Mouse (Mus musculus) neutrophil, adult 5-6 weeks (primary cell): ENCODE data around the gene Zfpm1. TPM values are rescaled to one million over a fixed set of nuclear protein-coding genes. Genes with fewer than 3 reads are reported as not detected.

Source experiments
- ATAC-seq: fragments of 151-379, 151-347 bp; 2 replicates; pipeline ENCODE4 v1.8.0; 2017; ENCODE audit warnings: mild to moderate bottlenecking, moderate TSS enrichment; ENCODE audit not compliant: insufficient number of reproducible peaks, poor library complexity, low FRiP score, severe bottlenecking; ENCODE audit errors: extremely low read depth
- total RNA-seq: library from RNA; stranded (forward); fragments of 200-1000 nt; gene quantifications from 2 replicates; pipeline ENCODE4 v1.2.3, GENCODE M21; 2017

The Zfpm1 gene
- total RNA-seq, 1 experiment from 2014 or later = 3.8 TPM

GRCm38 (mm10) chr8:122360696-122361416, 78.9 kb downstream of the Zfpm1 start, which contains the start of gene Trhr2:
Trhr2 (minus strand) TSS chr8:122360746.
- ATAC-seq = no peak

GRCm38 (mm10) chr8:122362271-122362670, 80.3 kb downstream of the Zfpm1 start:
- ATAC-seq = no peak

DNA sequence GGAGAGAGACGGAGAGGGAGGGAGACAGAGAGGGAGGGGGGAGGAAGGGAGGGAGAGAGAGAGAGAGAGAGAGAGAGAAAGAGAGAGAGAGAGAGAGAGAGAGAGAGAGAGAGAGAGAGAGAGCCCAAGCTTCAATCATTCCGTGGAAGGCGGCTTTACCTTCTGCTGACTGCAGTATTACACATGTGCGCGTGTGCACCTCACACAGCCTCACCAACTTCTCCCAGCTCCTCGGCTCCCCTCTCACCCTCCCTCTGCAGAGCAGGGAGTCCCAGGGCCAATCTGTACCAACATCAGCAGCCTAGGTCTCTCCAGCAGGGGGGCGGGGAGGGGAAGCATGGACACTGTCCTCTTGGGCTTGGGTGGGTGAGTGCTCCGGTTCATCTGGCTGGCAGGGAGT, 81.0 kb downstream of the Zfpm1 start:
- no peak for ATAC-seq

DNA sequence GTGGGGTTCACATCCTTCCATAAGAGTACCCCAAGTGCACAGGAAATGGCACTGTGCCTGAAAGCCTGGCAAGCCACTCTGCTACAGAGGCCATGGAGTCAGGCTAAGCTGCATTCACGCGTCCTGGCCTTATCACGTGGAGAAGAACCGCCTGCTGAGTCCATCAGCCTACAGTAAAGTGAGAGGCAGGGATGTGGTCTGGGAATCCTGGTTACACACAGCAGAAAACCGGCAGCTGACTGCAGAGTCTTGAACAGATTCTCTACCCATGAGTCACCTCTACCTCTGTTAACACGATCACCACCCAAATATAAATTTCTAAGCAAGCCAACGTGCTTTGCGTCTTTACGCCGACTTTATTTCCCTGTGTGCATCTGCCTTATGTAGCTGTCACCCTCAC, 86.6 kb downstream of the Zfpm1 start:
- no peak for ATAC-seq

- peak; percentile 67 for ATAC-seq
Observed at GRCm38 (mm10) chr8:122369665-122370064, 87.7 kb downstream of the Zfpm1 start.

DNA sequence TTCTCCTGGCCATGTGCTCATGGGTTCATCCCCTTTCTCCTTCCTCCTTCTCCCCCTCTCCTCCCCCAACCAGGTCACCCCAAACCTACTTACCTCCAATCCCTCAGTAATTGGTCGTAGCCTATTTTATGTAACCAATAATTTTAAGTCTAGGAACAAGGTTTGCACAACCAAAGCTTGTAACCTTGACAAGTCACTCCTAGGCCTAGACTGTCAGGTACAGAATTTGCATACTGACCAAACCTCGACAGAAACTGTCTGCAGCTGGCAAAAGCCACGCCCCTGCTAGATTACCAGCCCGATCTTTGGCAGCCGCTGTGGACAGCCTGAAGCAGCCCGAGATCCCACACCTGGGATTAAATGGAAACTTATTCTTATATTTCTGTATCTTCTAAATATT, 89.8 kb downstream of the Zfpm1 start:
- no peak for ATAC-seq

- no peak for ATAC-seq
Observed at GRCm38 (mm10) chr8:122375320-122375719, 93.4 kb downstream of the Zfpm1 start.

GRCm38 (mm10) chr8:122375751-122376364, 93.9 kb downstream of the Zfpm1 start:
- no peak for ATAC-seq

DNA sequence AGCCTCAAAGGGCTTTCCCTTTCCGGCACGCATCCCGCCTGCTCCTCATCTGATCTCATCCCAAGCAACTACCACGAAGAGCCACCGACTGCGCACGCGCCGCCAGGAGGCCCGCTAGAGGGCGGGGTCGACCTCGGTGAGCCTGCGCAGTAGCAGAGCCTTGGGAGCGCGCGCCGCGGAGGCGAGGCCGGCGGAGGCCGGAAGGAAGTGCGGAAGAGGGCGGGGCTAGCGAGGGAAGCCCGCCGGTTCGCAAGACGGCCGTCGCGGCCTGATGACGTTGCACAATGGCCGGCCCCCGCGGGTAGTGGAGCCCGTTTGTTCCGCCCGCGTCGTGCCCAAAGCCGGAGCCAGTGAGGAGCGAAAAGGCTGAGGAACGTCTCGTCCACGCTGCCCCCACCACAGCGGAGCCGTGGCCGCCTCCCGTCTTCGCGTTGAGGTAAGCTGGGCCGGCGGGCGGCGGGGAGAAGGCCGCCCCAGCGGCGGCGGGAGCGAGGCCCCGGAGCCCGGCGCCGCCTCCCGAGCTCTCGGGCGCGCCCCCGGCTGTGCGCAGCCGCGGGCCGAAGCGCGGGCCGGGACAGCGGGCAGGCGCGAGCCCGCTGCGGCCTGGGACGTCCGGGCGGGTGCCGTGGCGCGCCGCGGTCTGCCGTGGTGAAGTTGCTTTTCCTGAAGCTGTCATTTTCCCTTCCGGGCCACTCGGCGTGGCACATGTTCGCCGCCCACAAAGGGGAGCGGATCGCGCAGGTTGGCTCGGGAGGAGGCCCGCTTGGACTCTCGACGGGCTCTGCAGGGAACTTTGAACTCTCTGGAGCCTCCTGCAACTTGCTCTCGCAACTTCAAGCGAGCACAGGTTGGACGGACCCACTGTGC, 94.7 kb downstream of the Zfpm1 start, which contains the start of gene Zc3h18:
Gene Zc3h18 (plus strand): TSS at position 245 of the 867 bp plus-strand sequence.
- peak; percentile 93 for ATAC-seq

GRCm38 (mm10) chr8:122383039-122383438, 101.1 kb downstream of the Zfpm1 start:
- ATAC-seq = no peak

Other genes starting within 250 kb of the Zfpm1 start
- gene Trhr2, start 78.6 kb downstream of the Zfpm1 start, total RNA-seq = not detected in 2 replicates
- gene Zc3h18, start 94.5 kb downstream of the Zfpm1 start, total RNA-seq = 75.5 and 80.3 TPM in 2 replicates
- gene Il17c, start 139.9 kb downstream of the Zfpm1 start, total RNA-seq = not detected in 2 replicates
- 285 and 300 TPM in 2 replicates for gene Cyba, start 150.8 kb downstream of the Zfpm1 start, total RNA-seq
- 4.8 TPM in 2 replicates for gene Mvd, start 161.3 kb downstream of the Zfpm1 start, total RNA-seq
- 0.47 and 1.5 TPM in 2 replicates for gene Snai3, start 178.6 kb downstream of the Zfpm1 start, total RNA-seq
- 42.0 and 46.2 TPM in 2 replicates for gene Rnf166, start 193.9 kb downstream of the Zfpm1 start, total RNA-seq
- gene Ctu2, start 194.0 kb downstream of the Zfpm1 start, total RNA-seq = 24.1 and 25.2 TPM in 2 replicates